Mouse (Mus musculus): ENCODE data around the gene Rasd2. TPM values are rescaled to one million over a fixed set of nuclear protein-coding genes. Genes with fewer than 3 reads are reported as not detected.

The Rasd2 gene
- polyA plus RNA-seq, 1 experiment from 2014 or later, result 1.5 TPM

- no peak overlapping the region for H3K9ac ChIP-seq
- H3K4me3 ChIP-seq, result no peak overlapping the region
- no peak overlapping the region for H3K27ac ChIP-seq
- no peaks in the 10 kb centered on the region for H3K36me3 ChIP-seq
- H3K4me1 ChIP-seq, result no peaks in the 10 kb centered on the region
- H3K27me3 ChIP-seq, result no peaks in the 10 kb centered on the region
- no peak for ATAC-seq (ENCODE audit: borderline replicate concordance, extremely low read depth, low FRiP score, low TSS enrichment)
- H3K4me2 ChIP-seq, result no peak overlapping the region
- 62% methylated on average over 4 of the region's 4 CpGs for WGBS
- H3K9me3 ChIP-seq, result no peaks in the 10 kb centered on the region
These were observed 20.3 kb downstream of the Rasd2 start for GRCm38 (mm10) chr8:75233915-75234554.

- WGBS, result 87% methylated on average over 15 of the region's 15 CpGs
- H3K36me3 ChIP-seq, result no peaks in the 10 kb centered on the region
- no peaks in the 10 kb centered on the region for H3K27me3 ChIP-seq
- H3K9ac ChIP-seq, result no peak overlapping the region
- H3K4me2 ChIP-seq, result no peak overlapping the region
- peaks cover 6% of the 10 kb centered on the region; the same call in 1 of the 2 replicates for H3K9me3 ChIP-seq
- no peaks in the 10 kb centered on the region for H3K4me1 ChIP-seq
- ATAC-seq (ENCODE audit: borderline replicate concordance, extremely low read depth, low FRiP score, low TSS enrichment), result no peak; the same call in 1 of the 2 replicates
- H3K27ac ChIP-seq, result no peak overlapping the region
- H3K4me3 ChIP-seq, result no peak overlapping the region
These were observed 33.6 kb downstream of the Rasd2 start for GRCm38 (mm10) chr8:75247331-75247730.

- Histone ChIP-seq H3K4me1 (no peaks in the 10 kb centered on the region), H3K9me3 (peaks cover 6% of the 10 kb centered on the region; the same call in 1 of the 2 replicates), H3K9ac (no peak overlapping the region), H3K36me3 (no peaks in the 10 kb centered on the region), H3K4me2 (no peak overlapping the region), H3K27ac (no peak overlapping the region), H3K4me3 (no peak overlapping the region), H3K27me3 (no peaks in the 10 kb centered on the region)
- WGBS, result 91% methylated on average over 4 of the region's 4 CpGs
- ATAC-seq (ENCODE audit: borderline replicate concordance, extremely low read depth, low FRiP score, low TSS enrichment), result no peak
These were observed 35.4 kb downstream of the Rasd2 start for GRCm38 (mm10) chr8:75249186-75249585.

GRCm38 (mm10) chr8:75254027-75254426, 40.3 kb downstream of the Rasd2 start:
- no peak for ATAC-seq (ENCODE audit: borderline replicate concordance, extremely low read depth, low FRiP score, low TSS enrichment)
- Histone ChIP-seq H3K4me2 (no peak overlapping the region), H3K4me1 (no peaks in the 10 kb centered on the region), H3K4me3 (no peak overlapping the region), H3K27ac (no peak overlapping the region), H3K36me3 (no peaks in the 10 kb centered on the region), H3K9me3 (no peaks in the 10 kb centered on the region), H3K27me3 (no peaks in the 10 kb centered on the region), H3K9ac (no peak overlapping the region)
- WGBS, result 75% methylated on average over 3 of the region's 3 CpGs

GRCm38 (mm10) chr8:75255635-75256034, 41.9 kb downstream of the Rasd2 start:
- Histone ChIP-seq H3K27ac (no peak overlapping the region), H3K27me3 (no peaks in the 10 kb centered on the region), H3K4me3 (no peak overlapping the region), H3K9ac (no peak overlapping the region), H3K36me3 (no peaks in the 10 kb centered on the region), H3K4me1 (no peaks in the 10 kb centered on the region), H3K4me2 (no peak overlapping the region), H3K9me3 (no peaks in the 10 kb centered on the region)
- ATAC-seq (ENCODE audit: borderline replicate concordance, extremely low read depth, low FRiP score, low TSS enrichment), result no peak
- WGBS, result 85% methylated on average over 3 of the region's 3 CpGs

- ATAC-seq (ENCODE audit: borderline replicate concordance, extremely low read depth, low FRiP score, low TSS enrichment), result no peak
- Histone ChIP-seq H3K4me3 (no peak overlapping the region), H3K27ac (no peak overlapping the region), H3K4me1 (no peaks in the 10 kb centered on the region), H3K4me2 (no peak overlapping the region), H3K9ac (no peak overlapping the region), H3K27me3 (no peaks in the 10 kb centered on the region), H3K9me3 (no peaks in the 10 kb centered on the region), H3K36me3 (no peaks in the 10 kb centered on the region)
- WGBS, result 27% methylated on average over 4 of the region's 4 CpGs
These were observed 58.4 kb downstream of the Rasd2 start for GRCm38 (mm10) chr8:75272166-75272565.

Other genes with a start within 250 kb of the Rasd2 start
- gene Hmgxb4, start 220.6 kb upstream of the Rasd2 start, polyA plus RNA-seq (2015; fragmentation: Nextera tagmentation; extraction: Ambion mirVana), result 31.5 and 39.0 TPM in 2 replicates
- gene Tom1, start 180.2 kb upstream of the Rasd2 start, polyA plus RNA-seq (2015; fragmentation: Nextera tagmentation; extraction: Ambion mirVana), result 20.6 and 21.1 TPM in 2 replicates
- gene Hmox1, start 120.3 kb upstream of the Rasd2 start, polyA plus RNA-seq (2015; fragmentation: Nextera tagmentation; extraction: Ambion mirVana), result 38.2 and 39.0 TPM in 2 replicates
- 206 and 212 TPM in 2 replicates for gene Mcm5, start 104.4 kb upstream of the Rasd2 start, polyA plus RNA-seq (2015; fragmentation: Nextera tagmentation; extraction: Ambion mirVana)
- gene Gm10358, start 192.6 kb downstream of the Rasd2 start, polyA plus RNA-seq (2015; fragmentation: Nextera tagmentation; extraction: Ambion mirVana), result 0.27 TPM in 1 of 2 replicates, not detected in the other
- gene Iqcm, start 234.8 kb downstream of the Rasd2 start, polyA plus RNA-seq (2015; fragmentation: Nextera tagmentation; extraction: Ambion mirVana), result 0.10 TPM in 1 of 2 replicates, not detected in the other

Data from lung, embryonic 15.5 days (tissue).